Mouse (Mus musculus) liver, embryonic 14.5 days (tissue): ENCODE measurements around the gene Tmem191c. TPM values are rescaled to one million over a fixed set of nuclear protein-coding genes. Genes with fewer than 3 reads are reported as not detected.

Experiments used
- ATAC-seq: fragments of 200-750 bp; cut with Nextera tagmentation; 2 replicates; pipeline ENCODE4 v1.8.0; 2017; ENCODE audit warnings: moderate number of reproducible peaks, mild to moderate bottlenecking, moderate library complexity; ENCODE audit not compliant: insufficient read depth
- DNase-seq, 3 experiments: peaks; one replicate each; pipeline ENCODE4 v3.0.0-alpha.2; 2012 to 2013; ENCODE audit warnings: low read depth in 3 of 3, low spot score in 3 of 3
- H3K27ac ChIP-seq: fragments of 300-500 bp; sonication (generic); 2 replicates; pipeline ENCODE4 v1.5.1; 2014; ENCODE audit warnings: moderate library complexity, mild to moderate bottlenecking, control low read depth, inconsistent platforms
- H3K27me3 ChIP-seq: fragments of 300-500 bp; sonication (generic); 2 replicates; pipeline ENCODE4 v1.6.1; 2014; ENCODE audit warnings: mild to moderate bottlenecking, low read length, moderate library complexity; ENCODE audit not compliant: control insufficient read depth, insufficient read depth
- H3K36me3 ChIP-seq: fragments of 300-500 bp; sonication (generic); replicated peaks from 2 replicates; pipeline ENCODE4 v1.6.1; 2014; ENCODE audit warnings: low read depth; ENCODE audit not compliant: control insufficient read depth, insufficient read depth
- H3K4me1 ChIP-seq, 2 experiments: fragments of 200-500 bp in 1 of 2; fragments of 300-500 bp in 1 of 2; sonication (generic) in 1 of 2; replicated peaks; 2 replicates each; pipeline ENCODE4 v1.6.1; 2012 to 2014; ENCODE audit warnings: antibody characterized with exemption in 1 of 2, inconsistent platforms in 1 of 2, low read length in 1 of 2; ENCODE audit not compliant: control insufficient read depth in 2 of 2, insufficient read depth in 2 of 2
- H3K4me2 ChIP-seq: fragments of 300-500 bp; sonication (generic); 2 replicates; pipeline ENCODE4 v1.6.1; 2014; ENCODE audit warnings: low read depth, mild to moderate bottlenecking, control low read depth, moderate library complexity
- H3K4me3 ChIP-seq, 2 experiments: fragments of 200-500 bp in 1 of 2; fragments of 300-500 bp in 1 of 2; sonication (generic) in 1 of 2; 2 replicates each; pipeline ENCODE4 v1.5.1; 2012 to 2014; ENCODE audit warnings: low read depth in 2 of 2, low read length in 2 of 2, mild to moderate bottlenecking in 2 of 2, control low read depth in 1 of 2, inconsistent platforms in 1 of 2, moderate library complexity in 1 of 2; ENCODE audit not compliant: insufficient read depth in 1 of 2
- H3K9ac ChIP-seq: fragments of 300-500 bp; sonication (generic); replicated peaks from 2 replicates; pipeline ENCODE4 v1.6.1; 2014; ENCODE audit warnings: mild to moderate bottlenecking, control low read depth, moderate library complexity
- H3K9me3 ChIP-seq: fragments of 300-500 bp; sonication (generic); 2 replicates; pipeline ENCODE4 v1.6.1; 2016; ENCODE audit warnings: low read length, mixed read lengths; ENCODE audit not compliant: control insufficient read depth
- CTCF ChIP-seq: IDR thresholded peaks from 2 replicates; pipeline ENCODE4 v1.5.1; 2016; ENCODE audit warnings: antibody characterized with exemption, low read depth, control low read depth
- EP300 ChIP-seq: IDR thresholded peaks from 2 replicates; pipeline ENCODE4 v1.6.1; 2016; ENCODE audit warnings: antibody characterized with exemption, low read depth
- WGBS: fragments of 180-500 bp; shearing (Covaris S2); extraction: QIAGEN DNeasy Blood & Tissue Kit; methylation state at CpG from one replicate; pipeline ENCODE4 v1.1.7; 2014; ENCODE audit not compliant: insufficient replicate concordance; 5-methylcytosine and 5-hydroxymethylcytosine counted together
- polyA plus RNA-seq, 2 experiments: library from polyadenylated mRNA; depleted of rRNA in 1 of 2; stranded (reverse) in 1 of 2; unstranded in 1 of 2; fragments of >200 nt; fragmentation: Nextera tagmentation in 1 of 2; extraction: Ambion mirVana in 1 of 2; gene quantifications; 2 replicates each; pipeline versions ENCODE4 v1.2.1 to v1.2.3; 2012 to 2014

The Tmem191c gene
- polyA plus RNA-seq, 2 experiments: 1.6 to 4.3 TPM

GRCm38 (mm10) chr16:17233702-17234498 lies 42.0 kb upstream of the Tmem191c start:
- DNase-seq: no peak
- Histone ChIP-seq H3K4me1 (peaks cover 27 to 38% of the 10 kb centered on the region in 2 experiments), H3K4me3 (peak overlapping the region; percentile 69 to 86), H3K27ac (peak overlapping the region; percentile 46), H3K36me3 (no peaks in the 10 kb centered on the region), H3K9ac (peak overlapping the region; percentile 87), H3K27me3 (no peaks in the 10 kb centered on the region), H3K4me2 (peak overlapping the region; percentile 88), H3K9me3 (no peaks in the 10 kb centered on the region)
- peak; percentile 42; the same call in 1 of the 2 replicates for ATAC-seq
- under 1% methylated on average over 45 of the region's 62 CpGs for WGBS
- TF ChIP-seq EP300: no peak
- TF ChIP-seq CTCF: no peak

GRCm38 (mm10) chr16:17234499-17234895 lies 41.4 kb upstream of the Tmem191c start:
- ATAC-seq (no peak), DNase-seq (no peak)
- Histone ChIP-seq H3K9ac (peak overlapping the region; percentile 87; the same call in 1 of the 2 replicates), H3K4me2 (peak overlapping the region; percentile 88), H3K9me3 (no peaks in the 10 kb centered on the region), H3K36me3 (no peaks in the 10 kb centered on the region), H3K4me3 (peak overlapping the region; percentile 69 to 86), H3K27ac (no peak overlapping the region), H3K27me3 (no peaks in the 10 kb centered on the region), H3K4me1 (peaks cover 33 to 44% of the 10 kb centered on the region in 2 experiments)
- 2% methylated on average over 12 of the region's 12 CpGs for WGBS
- TF ChIP-seq EP300 (no peak), CTCF (no peak)

- TF ChIP-seq EP300 (no peak), CTCF (no peak)
- no peaks in the 10 kb centered on the region for H3K9me3 ChIP-seq
- peak overlapping the region; percentile 18; the same call in 1 of the 2 replicates for H3K9ac ChIP-seq
- H3K4me2 ChIP-seq: peak overlapping the region; percentile 88
- H3K4me1 ChIP-seq: peaks cover 34 to 50% of the 10 kb centered on the region in 2 experiments
- H3K36me3 ChIP-seq: no peaks in the 10 kb centered on the region
- no peak overlapping the region for H3K27ac ChIP-seq
- WGBS: 49% methylated on average over 9 of the region's 9 CpGs
- DNase-seq (no peak), ATAC-seq (no peak)
- H3K4me3 ChIP-seq: peak overlapping the region; percentile 24 to 86; a peak in 3 of 4 replicates
- no peaks in the 10 kb centered on the region for H3K27me3 ChIP-seq
Measured at GRCm38 (mm10) chr16:17234916-17235665, 40.8 kb upstream of the Tmem191c start.

GRCm38 (mm10) chr16:17237634-17238033 lies 38.2 kb upstream of the Tmem191c start:
- ATAC-seq: peak; percentile 63
- Histone ChIP-seq H3K4me3 (no peak overlapping the region), H3K9ac (no peak overlapping the region), H3K27me3 (no peaks in the 10 kb centered on the region), H3K4me2 (peak overlapping the region; percentile 18; the same call in 1 of the 2 replicates), H3K4me1 (peaks cover 34 to 58% of the 10 kb centered on the region in 2 experiments), H3K27ac (no peak overlapping the region), H3K9me3 (no peaks in the 10 kb centered on the region), H3K36me3 (no peaks in the 10 kb centered on the region)
- no peak for TF ChIP-seq CTCF
- TF ChIP-seq EP300: peak; percentile 84
- peak in 2 of 3 experiments; percentile 61 to 64 for DNase-seq
- WGBS: 15% methylated on average over 3 of the region's 3 CpGs

- H3K27me3 ChIP-seq: no peaks in the 10 kb centered on the region
- no peak overlapping the region for H3K4me3 ChIP-seq
- peaks cover 33 to 63% of the 10 kb centered on the region in 2 experiments for H3K4me1 ChIP-seq
- H3K9ac ChIP-seq: no peak overlapping the region
- H3K4me2 ChIP-seq: no peak overlapping the region
- no peak overlapping the region for H3K27ac ChIP-seq
- no peak for ATAC-seq
- WGBS: 60% methylated on average over 2 of the region's 2 CpGs
- TF ChIP-seq CTCF (no peak), EP300 (no peak)
- no peaks in the 10 kb centered on the region for H3K36me3 ChIP-seq
- no peak for DNase-seq
- H3K9me3 ChIP-seq: no peaks in the 10 kb centered on the region
Measured at GRCm38 (mm10) chr16:17239409-17239808, 36.5 kb upstream of the Tmem191c start.
